Mouse (Mus musculus) kidney, adult 2 months (tissue): ENCODE data around the gene Shisa8. TPM values are rescaled to one million over a fixed set of nuclear protein-coding genes. Genes with fewer than 3 reads are reported as not detected.

Experiments used
- DNase-seq: peaks from one replicate; pipeline ENCODE4 v3.0.0; 2021
- H3K27ac ChIP-seq: fragments of 200-500 bp; 2 replicates; pipeline ENCODE4 v1.5.1; 2012; ENCODE audit warnings: low read depth, low read length, control low read depth, inconsistent platforms; ENCODE audit not compliant: insufficient read depth
- H3K27me3 ChIP-seq: fragments of 200-500 bp; replicated peaks from 2 replicates; pipeline ENCODE4 v1.6.1; 2012; ENCODE audit warnings: mild to moderate bottlenecking, moderate library complexity, low read length, inconsistent platforms; ENCODE audit not compliant: control insufficient read depth, insufficient read depth
- H3K36me3 ChIP-seq: fragments of 200-500 bp; 2 replicates; pipeline ENCODE4 v1.6.1; 2012; ENCODE audit warnings: mild to moderate bottlenecking, moderate library complexity, low read length, inconsistent platforms; ENCODE audit not compliant: control insufficient read depth, insufficient read depth
- H3K4me1 ChIP-seq: fragments of 200-500 bp; 2 replicates; pipeline ENCODE4 v1.6.1; 2011; ENCODE audit warnings: low read length; ENCODE audit not compliant: control insufficient read depth, insufficient read depth
- H3K4me3 ChIP-seq: fragments of 200-500 bp; 2 replicates; pipeline ENCODE4 v1.5.1; 2011; ENCODE audit warnings: mild to moderate bottlenecking, low read depth, low read length, control low read depth; ENCODE audit not compliant: insufficient read depth
- CTCF ChIP-seq: fragments of 200-500 bp; conservative IDR thresholded peaks from 2 replicates; pipeline ENCODE4 v1.5.1; 2011; ENCODE audit warnings: low read depth, mild to moderate bottlenecking, control low read depth, low read length, moderate library complexity, mixed read lengths; ENCODE audit not compliant: insufficient read depth, insufficient read length
- POLR2A ChIP-seq: fragments of 200-500 bp; IDR thresholded peaks from one replicate; pipeline ENCODE4 v1.6.1; 2011; ENCODE audit warnings: low read depth, low read length, control low read depth
- WGBS: fragments of 180-500 bp; shearing (Covaris S2); methylation state at CpG from one replicate; pipeline ENCODE4 v1.1.7; 2018; 5-methylcytosine and 5-hydroxymethylcytosine counted together
- polyA plus RNA-seq: library from polyadenylated mRNA; depleted of rRNA; stranded (reverse); fragments of >200 nt; gene quantifications from 2 replicates; pipeline ENCODE4 v1.2.3, GENCODE M21; 2012

Shisa8 gene
- polyA plus RNA-seq, 1 experiment, result 0.09 TPM

GRCm38 (mm10) chr15:82215332-82216046, 2.9 kb upstream of the Shisa8 start:
- Histone ChIP-seq H3K36me3 (no peaks in the 10 kb centered on the region), H3K27me3 (peaks cover 3% of the 10 kb centered on the region)
- WGBS, result 59% methylated on average over 11 of the region's 11 CpGs

GRCm38 (mm10) chr15:82213222-82213621, 607 bp upstream of the Shisa8 start:
- Histone ChIP-seq H3K4me3 (no peak overlapping the region), H3K27me3 (peaks cover 3% of the 10 kb centered on the region), H3K4me1 (no peaks in the 10 kb centered on the region), H3K27ac (no peak overlapping the region), H3K36me3 (no peaks in the 10 kb centered on the region)
- TF ChIP-seq CTCF, result no peak
- no peak for TF ChIP-seq POLR2A
- no peak for DNase-seq
- WGBS, result 46% methylated on average over 4 of the region's 4 CpGs

More at GRCm38 (mm10) chr15:82215332-82216046, 2.9 kb upstream of the Shisa8 start:
- DNase-seq, result no peak
- no peak overlapping the region for H3K27ac ChIP-seq
- TF ChIP-seq POLR2A (no peak), CTCF (no peak)
- H3K4me1 ChIP-seq, result no peaks in the 10 kb centered on the region
- no peak overlapping the region for H3K4me3 ChIP-seq

- TF ChIP-seq POLR2A (no peak), CTCF (no peak)
- no peak overlapping the region for H3K27ac ChIP-seq
- H3K4me1 ChIP-seq, result no peaks in the 10 kb centered on the region
- peaks cover 3% of the 10 kb centered on the region for H3K27me3 ChIP-seq
- WGBS, result 2% methylated on average over 112 of the region's 112 CpGs
- no peaks in the 10 kb centered on the region for H3K36me3 ChIP-seq
- DNase-seq, result peak; percentile 8
- peak overlapping the region; percentile 6; the same call in 1 of the 2 replicates for H3K4me3 ChIP-seq
Measured at GRCm38 (mm10) chr15:82211911-82212751, 484 bp downstream of the Shisa8 start.

- no peak overlapping the region for H3K27ac ChIP-seq
Measured at GRCm38 (mm10) chr15:82211281-82211680, 1.3 kb downstream of the Shisa8 start.

GRCm38 (mm10) chr15:82210801-82211200, 1.8 kb downstream of the Shisa8 start:
- no peak overlapping the region for H3K27ac ChIP-seq
- DNase-seq, result no peak
- H3K36me3 ChIP-seq, result no peaks in the 10 kb centered on the region
- no peak overlapping the region for H3K4me3 ChIP-seq
- no peak for TF ChIP-seq CTCF
- TF ChIP-seq POLR2A, result no peak
- WGBS, result 73% methylated on average over 1 of the region's 1 CpGs
- peaks cover 3% of the 10 kb centered on the region for H3K27me3 ChIP-seq
- no peaks in the 10 kb centered on the region for H3K4me1 ChIP-seq

More at GRCm38 (mm10) chr15:82211281-82211680, 1.3 kb downstream of the Shisa8 start:
- TF ChIP-seq CTCF (no peak), POLR2A (no peak)
- Histone ChIP-seq H3K4me3 (no peak overlapping the region), H3K27me3 (peaks cover 3% of the 10 kb centered on the region), H3K4me1 (no peaks in the 10 kb centered on the region), H3K36me3 (no peaks in the 10 kb centered on the region)
- 3% methylated on average over 11 of the region's 11 CpGs for WGBS
- DNase-seq, result no peak

- Histone ChIP-seq H3K27me3 (peaks cover 3% of the 10 kb centered on the region), H3K36me3 (no peaks in the 10 kb centered on the region), H3K27ac (no peak overlapping the region), H3K4me1 (no peaks in the 10 kb centered on the region), H3K4me3 (no peak overlapping the region)
- TF ChIP-seq CTCF, result no peak
- no peak for TF ChIP-seq POLR2A
- 86% methylated on average over 13 of the region's 13 CpGs for WGBS
- no peak for DNase-seq
Measured at GRCm38 (mm10) chr15:82209295-82210050, 3.1 kb downstream of the Shisa8 start.

GRCm38 (mm10) chr15:82208307-82208706, 4.3 kb downstream of the Shisa8 start:
- Histone ChIP-seq H3K27me3 (peaks cover 3% of the 10 kb centered on the region), H3K36me3 (no peaks in the 10 kb centered on the region; the same call in 1 of the 2 replicates), H3K4me3 (no peak overlapping the region), H3K4me1 (no peaks in the 10 kb centered on the region), H3K27ac (no peak overlapping the region)
- no peak for DNase-seq
- TF ChIP-seq POLR2A (no peak), CTCF (no peak)
- 88% methylated on average over 8 of the region's 8 CpGs for WGBS
